Comparison of ENCODE assay signal across 14 mouse cellular contexts in genomic region chr13:95038200-95038599, GRCm38 (mm10).
"Had no signal": no experiment of that assay in that cellular context is flagged by ENCODE, and none has a peak within 500 bp of the region (broad histone marks: within the 10 kb centered on the region; RNA-seq: fewer than 3 reads in every experiment).

No protein-coding gene starts in this region.

- H3K4me2 ChIP-seq: kidney, embryonic 15.5 days; limb, embryonic 15.5 days; liver, embryonic 12.5 days; neural tube, embryonic 15.5 days had no signal

- H3K9ac ChIP-seq: kidney, embryonic 15.5 days; limb, embryonic 15.5 days; liver, embryonic 12.5 days; neural tube, embryonic 15.5 days had no signal

- DNase-seq: kidney, adult 2 months; kidney, postnatal 14 days; layer of hippocampus, adult 9-11 months; layer of hippocampus, postnatal 36 days; right cerebral cortex, adult 18-20 months; thymus, adult 2 months; thymus, postnatal 25 days had no signal

- H3K9me3 ChIP-seq: kidney, embryonic 15.5 days; limb, embryonic 15.5 days; liver, embryonic 12.5 days; midbrain, embryonic 10.5 days; neural tube, embryonic 15.5 days had no signal

- H3K36me3 ChIP-seq: limb, embryonic 15.5 days; liver, embryonic 12.5 days; midbrain, embryonic 10.5 days; neural tube, embryonic 15.5 days had no signal

- H3K4me3 ChIP-seq: kidney, embryonic 15.5 days; limb, embryonic 15.5 days; liver, embryonic 12.5 days; midbrain, embryonic 10.5 days; myocyte; neural tube, embryonic 15.5 days had no signal

- H3K27me3 ChIP-seq: kidney, embryonic 15.5 days; limb, embryonic 15.5 days; liver, embryonic 12.5 days; neural tube, embryonic 15.5 days had no signal

- ATAC-seq: liver, embryonic 12.5 days had no signal

- H3K27ac ChIP-seq: kidney, embryonic 15.5 days; limb, embryonic 15.5 days; liver, embryonic 12.5 days; midbrain, embryonic 10.5 days; neural tube, embryonic 15.5 days; stomach, postnatal 0 days had no signal

- H3K4me1 ChIP-seq: kidney, embryonic 15.5 days; limb, embryonic 15.5 days; liver, embryonic 12.5 days; midbrain, embryonic 10.5 days; neural tube, embryonic 15.5 days had no signal
